Mouse (Mus musculus): ENCODE results near the gene Sync.
A peak's percentile ranks its signal among the peaks of the same experiment; 100 is the strongest.

Gene Sync

DNA sequence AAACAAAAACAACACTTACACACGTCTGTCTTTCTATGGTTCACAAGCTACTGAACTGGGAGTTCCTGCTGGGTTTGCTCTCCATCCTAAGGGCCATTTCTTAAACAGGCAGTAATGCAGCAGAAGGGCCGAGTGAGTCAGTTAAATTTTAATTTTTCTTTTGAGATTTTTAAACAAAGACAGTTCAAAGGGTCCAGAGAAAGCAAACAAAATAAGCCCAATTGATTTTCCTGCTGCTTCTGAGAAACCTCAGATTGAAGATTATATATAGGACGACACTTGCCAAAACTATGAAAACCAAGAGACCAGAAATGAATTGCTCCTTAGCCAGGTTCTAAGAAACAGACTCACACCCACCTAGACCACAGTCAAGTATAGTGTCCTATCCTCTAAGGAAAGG is 26.5 kb downstream of the Sync start:
- no peak for DNase-seq

- no peak for DNase-seq
These were observed 33.5 kb downstream of the Sync start for GRCm38 (mm10) chr4:129320876-129321275.

DNA sequence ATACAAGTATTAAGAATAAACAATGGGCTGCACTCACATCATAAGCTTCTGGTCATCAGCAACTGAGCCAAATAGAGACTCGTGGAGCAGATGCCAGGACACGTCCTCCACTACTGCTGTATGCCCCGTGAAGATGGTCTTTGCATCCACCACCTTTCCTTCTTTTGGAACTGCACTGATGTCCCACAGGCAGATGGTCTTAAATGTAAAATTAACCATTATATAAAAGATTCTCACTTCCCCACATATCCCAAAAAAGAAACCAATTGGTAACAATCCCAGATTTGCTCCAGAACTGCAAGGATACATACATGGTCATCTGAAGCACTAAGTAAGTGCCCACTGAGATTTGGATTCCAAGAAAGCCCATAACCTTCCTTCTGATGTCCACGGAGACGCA is 34.6 kb downstream of the Sync start:
- DNase-seq: no peak

- no peak for DNase-seq
These were observed 36.1 kb downstream of the Sync start for GRCm38 (mm10) chr4:129323491-129323890.

DNA sequence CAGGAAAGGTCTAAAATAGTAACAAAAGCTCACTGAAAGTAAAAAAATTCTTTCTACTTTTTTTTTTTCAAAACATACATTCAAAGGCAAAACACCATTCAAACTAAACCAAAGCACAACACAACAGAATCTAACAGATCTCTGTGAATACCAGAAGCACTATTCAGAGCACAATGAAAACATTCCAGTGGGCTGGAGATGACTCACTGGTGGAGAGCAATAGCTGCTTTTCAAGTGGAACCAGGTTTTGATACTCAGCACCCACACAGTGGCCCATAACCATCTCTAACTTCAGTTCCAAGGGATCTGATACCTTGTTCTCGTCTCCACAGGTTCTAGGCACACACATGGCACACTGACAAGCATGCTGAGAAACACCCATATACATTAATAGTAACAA is 37.3 kb downstream of the Sync start:
- DNase-seq: no peak

- no peak for DNase-seq
These were observed 38.8 kb downstream of the Sync start for GRCm38 (mm10) chr4:129326191-129326590.

- DNase-seq: no peak
These were observed 45.4 kb downstream of the Sync start for GRCm38 (mm10) chr4:129332846-129333245.

DNA sequence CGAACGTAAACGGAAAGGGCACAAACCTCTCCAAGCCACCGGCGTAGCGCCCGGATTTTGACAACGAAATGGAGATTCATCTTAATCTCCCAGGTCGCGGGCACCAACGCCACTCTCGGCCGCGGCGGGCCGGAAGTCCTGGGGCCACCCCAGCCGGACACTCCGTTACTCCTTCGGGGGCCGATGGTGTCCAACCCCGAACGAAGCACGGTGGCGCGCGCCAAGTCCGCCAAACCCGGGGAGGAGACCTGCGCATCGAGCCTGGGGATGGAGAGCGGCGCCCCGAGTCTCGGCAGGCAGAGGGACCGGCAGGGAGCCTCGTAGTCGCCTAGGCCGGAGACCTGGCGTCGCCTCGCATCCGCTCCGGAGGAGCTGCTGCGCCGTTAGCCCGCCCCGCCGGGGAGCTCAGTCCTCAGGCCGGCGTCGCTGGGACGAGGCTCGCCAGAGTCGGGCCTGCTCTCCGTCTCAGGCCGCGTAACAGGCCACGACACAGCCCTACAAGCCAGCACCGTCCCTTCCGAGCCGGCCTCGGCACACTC is 47.3 kb downstream of the Sync start:
- DNase-seq: peak; percentile 69

- DNase-seq: peak; percentile 100
These were observed 48.0 kb downstream of the Sync start, which contains the start of the genes Rbbp4 and Zbtb8os for GRCm38 (mm10) chr4:129335216-129336074. Gene Rbbp4, minus strand, starts transcription at chr4:129335370. Gene Zbtb8os, plus strand, starts transcription at chr4:129335695.

DNA sequence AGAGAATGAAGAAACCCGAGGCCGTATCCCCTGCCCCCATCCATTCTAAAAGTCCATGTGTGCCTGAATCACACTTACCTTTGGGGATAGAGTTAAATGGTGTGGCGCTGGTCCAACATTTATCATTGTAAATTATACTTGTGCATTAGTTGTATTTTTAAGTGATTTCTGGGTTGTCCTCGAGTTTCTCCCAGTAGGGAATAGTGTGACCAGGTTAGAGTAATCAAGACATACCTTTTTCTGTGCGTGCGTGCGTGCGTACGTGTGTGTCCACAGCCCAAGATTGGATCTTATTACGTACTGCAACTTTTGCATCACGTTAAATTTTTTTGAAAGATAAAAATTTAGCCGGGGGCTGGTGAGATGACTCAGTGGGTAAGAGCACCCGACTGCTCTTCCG is 48.9 kb downstream of the Sync start:
- DNase-seq: no peak

DNA sequence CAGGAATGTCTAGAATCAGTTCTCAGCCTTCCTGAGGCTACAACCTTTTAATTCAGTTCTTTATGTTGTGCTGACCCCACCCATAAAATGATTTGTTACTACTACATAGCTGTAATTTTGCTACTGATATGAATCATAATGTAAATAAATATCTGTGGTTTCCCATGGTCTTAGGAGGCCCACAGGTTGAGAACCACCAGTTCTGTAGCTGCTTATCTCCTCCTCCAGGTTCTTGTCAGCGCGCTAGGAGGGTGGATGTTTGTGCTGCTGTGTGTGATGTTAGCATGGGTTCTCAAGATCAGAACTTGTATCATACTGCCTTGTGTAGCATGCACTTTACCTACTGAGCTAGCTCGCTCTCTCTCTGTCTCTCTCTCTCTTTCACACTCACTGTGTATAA is 52.3 kb downstream of the Sync start:
- peak; percentile 81 for DNase-seq

- no peak for DNase-seq
These were observed 54.5 kb downstream of the Sync start for GRCm38 (mm10) chr4:129341888-129342287.

DNA sequence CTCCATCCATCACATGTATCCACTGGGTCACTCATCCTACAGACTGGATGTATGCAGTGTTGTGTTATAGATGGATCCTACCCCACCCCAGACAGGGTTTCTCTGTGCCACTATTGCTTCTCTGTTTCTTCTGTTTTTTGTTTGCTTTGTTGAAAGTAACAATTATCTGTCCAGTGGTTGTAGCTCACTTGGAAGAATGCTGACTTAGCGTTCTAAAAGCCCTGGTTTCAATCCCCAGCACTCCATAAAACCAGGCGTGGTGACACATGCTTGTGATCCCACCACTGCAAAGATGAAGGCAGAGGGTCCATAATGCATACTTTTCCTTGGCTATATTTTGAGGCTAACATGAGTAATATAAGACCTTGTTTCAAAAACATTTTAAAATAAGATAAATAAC is 55.3 kb downstream of the Sync start:
- DNase-seq: no peak

DNA sequence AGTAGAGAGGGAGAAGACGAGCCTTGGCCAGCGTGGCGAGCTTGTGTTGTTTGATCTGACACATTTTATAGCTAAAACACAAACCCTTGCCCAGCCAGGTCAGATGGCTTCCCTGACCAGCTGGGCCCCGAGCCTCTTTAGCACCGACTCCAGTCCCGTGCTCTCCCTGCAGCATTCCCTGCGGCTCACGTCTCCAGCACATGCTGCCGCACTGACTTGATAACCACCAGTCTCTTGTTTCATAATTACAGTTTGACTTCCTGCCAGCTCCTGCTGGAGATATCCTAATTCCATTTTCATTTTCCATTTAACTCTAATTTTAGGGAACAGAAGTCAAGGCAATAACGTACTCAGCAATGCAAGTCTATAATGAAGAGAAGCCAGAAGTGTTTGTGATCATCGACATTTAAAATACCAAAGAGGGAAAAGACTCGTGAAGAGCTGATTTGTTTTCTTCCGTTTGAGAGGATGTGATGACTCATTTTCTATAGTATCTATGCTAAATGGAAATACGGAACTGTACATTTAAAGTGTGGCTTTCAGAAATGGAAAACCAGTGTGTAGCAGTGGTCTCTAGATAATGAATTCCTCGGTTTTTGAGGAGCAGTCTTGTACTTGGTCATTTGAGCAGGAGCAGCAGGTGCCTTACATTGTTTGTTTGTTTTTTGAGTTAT is 59.2 kb downstream of the Sync start:
- no peak for DNase-seq

DNA sequence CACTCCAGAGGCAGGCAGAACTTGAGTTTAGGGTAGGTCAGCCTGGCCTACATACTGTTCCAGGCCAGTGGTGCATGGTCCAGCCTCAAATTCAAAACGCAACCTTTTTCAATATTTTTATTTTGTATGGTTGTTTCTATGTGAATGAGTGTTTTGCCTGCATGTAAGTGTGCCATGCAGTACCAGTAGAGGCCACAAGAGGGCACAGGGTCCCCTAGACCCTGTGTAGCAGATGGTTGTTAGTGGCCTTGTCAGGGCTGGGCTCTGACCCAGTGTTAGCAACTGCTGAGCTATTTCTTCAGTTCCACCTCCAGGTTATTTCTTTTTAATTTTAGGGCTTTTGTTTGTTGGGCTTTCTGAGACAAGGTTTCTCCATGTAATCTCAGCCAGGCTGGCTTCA is 63.2 kb downstream of the Sync start:
- DNase-seq: peak; percentile 86

GRCm38 (mm10) chr4:129351111-129351510 is 63.7 kb downstream of the Sync start:
- no peak for DNase-seq

DNA sequence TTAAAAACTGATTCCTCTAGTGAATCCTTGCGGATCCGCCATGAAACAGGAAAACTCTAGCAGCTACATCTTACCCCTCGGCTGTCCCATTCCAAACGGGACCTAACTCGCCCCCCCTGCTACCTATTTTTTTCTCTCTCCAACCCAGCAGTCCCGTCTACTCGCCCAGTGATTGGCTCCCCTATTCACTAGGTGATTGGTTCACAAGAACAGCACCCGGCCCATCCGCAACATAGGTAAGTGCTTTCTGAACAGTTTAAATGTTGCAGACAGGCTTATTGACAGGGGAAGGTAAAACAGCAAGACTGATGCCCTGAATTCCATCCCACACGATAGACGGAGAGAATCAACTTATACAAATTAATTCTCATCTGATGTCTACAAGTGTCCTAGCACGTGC is 65.8 kb downstream of the Sync start:
- no peak for DNase-seq

DNA sequence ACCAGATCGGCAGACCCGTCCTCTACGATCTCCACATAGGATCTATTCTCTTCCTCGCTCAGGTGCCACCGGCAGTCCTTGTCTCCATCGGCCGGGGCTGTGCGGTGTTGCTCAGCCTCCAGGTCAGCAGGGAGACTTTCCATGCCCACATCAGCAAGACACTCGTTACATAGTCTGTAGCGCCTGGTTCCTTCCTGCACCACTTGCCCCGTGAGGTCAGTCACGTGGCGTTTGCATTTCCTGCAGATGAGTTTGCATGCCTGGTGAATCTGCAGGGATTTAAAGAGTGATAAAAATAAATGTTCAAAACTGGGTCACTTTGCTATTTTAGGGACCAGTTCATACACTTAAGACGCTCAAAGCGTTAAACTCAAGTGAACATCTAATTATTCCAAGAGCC is 66.8 kb downstream of the Sync start:
- no peak for DNase-seq

GRCm38 (mm10) chr4:129357613-129358163 is 70.3 kb downstream of the Sync start:
- DNase-seq: no peak
